Mouse (Mus musculus): ENCODE measurements around the gene Hist2h2be.
A peak's percentile ranks its signal among the peaks of the same experiment; 100 is the strongest.

Gene Hist2h2be

GRCm38 (mm10) chr3:96262979-96263550, 42.1 kb downstream of the Hist2h2be start, which contains the start of gene Hist2h4:
Gene Hist2h4, minus strand, starts transcription at chr3:96263311.
- DNase-seq: peak; percentile 83 to 94

- peak in 1 of 2 experiments; percentile 55 for DNase-seq
These were observed 42.9 kb downstream of the Hist2h2be start for GRCm38 (mm10) chr3:96263558-96264403.

- DNase-seq: no peak
These were observed 43.6 kb downstream of the Hist2h2be start for GRCm38 (mm10) chr3:96264404-96264949.

- no peak for DNase-seq
These were observed 45.3 kb downstream of the Hist2h2be start for GRCm38 (mm10) chr3:96266132-96266710.

- DNase-seq: no peak
These were observed 46.6 kb downstream of the Hist2h2be start for GRCm38 (mm10) chr3:96267541-96267940.

- peak; percentile 57 to 74 for DNase-seq
These were observed 47.3 kb downstream of the Hist2h2be start, which contains the start of gene Hist2h3b for GRCm38 (mm10) chr3:96268051-96268775. Gene Hist2h3b, plus strand, starts transcription at chr3:96268654.

GRCm38 (mm10) chr3:96268776-96269378, 48.0 kb downstream of the Hist2h2be start:
- DNase-seq: peak in 1 of 2 experiments; percentile 52

GRCm38 (mm10) chr3:96269511-96270474, 48.9 kb downstream of the Hist2h2be start, which contains the start of gene Hist2h2bb:
Gene Hist2h2bb, plus strand, starts transcription at chr3:96269752.
- DNase-seq: peak; percentile 86 to 95
